Mouse (Mus musculus): ENCODE measurements around the gene Taf1. TPM values are rescaled to one million over a fixed set of nuclear protein-coding genes. Genes with fewer than 3 reads are reported as not detected.
"Not testable (repeated sequence)": the region's sequence is repeated elsewhere in the genome, so short reads cannot be mapped to it uniquely, and the experiment has no call there.

The Taf1 gene
- 18.6 and 19.7 TPM in 2 replicates for polyA plus RNA-seq (2015; fragmentation: Nextera tagmentation; extraction: Ambion mirVana)

DNA sequence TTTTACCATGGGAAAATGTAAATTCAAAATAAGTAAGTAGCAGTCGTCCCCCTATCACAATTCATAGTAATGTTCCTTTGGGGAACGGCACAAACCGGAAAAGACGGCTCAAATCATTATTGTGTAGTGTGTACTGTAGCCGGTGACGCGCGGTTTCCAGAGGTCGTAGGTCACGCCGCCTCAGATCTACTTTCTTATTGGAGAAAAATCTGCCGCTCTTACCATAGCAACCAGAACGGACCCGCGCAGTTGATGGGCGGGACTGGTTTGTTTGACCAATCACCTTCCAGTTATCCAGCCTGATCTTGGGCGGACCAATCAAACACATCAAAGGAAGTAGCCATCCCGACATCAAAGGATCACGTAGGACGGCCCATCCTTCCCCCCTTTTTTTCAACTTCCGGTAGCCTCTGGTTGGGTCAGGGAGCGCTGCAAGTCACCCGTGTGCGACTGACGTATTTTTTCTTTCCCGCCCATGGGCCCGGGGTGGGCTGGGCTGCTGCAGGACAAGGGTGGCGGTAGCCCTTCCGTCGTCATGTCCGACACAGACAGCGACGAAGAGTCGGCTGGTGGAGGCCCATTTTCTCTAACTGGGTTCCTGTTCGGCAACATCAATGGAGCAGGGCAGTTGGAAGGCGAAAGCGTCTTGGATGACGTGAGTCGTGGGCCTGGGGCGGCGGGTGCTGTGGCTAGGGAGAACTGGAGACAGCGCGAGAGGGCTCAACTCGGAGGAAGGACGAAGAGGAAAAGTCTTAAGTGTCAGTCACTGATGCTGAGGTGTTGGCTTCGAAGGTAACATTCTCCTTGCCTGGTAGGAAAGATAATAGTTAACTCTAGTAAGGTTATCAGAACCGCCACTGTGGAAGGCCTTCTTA, at the start of gene Taf1:
Gene Taf1 (plus strand): TSS at position 388 of the 875 bp plus-strand sequence.
- Histone ChIP-seq H3K9ac (replicated peaks) (peak within 1 kb of the TSS; percentile 65), H3K9me3 (no peaks in the 10 kb centered on the region), H3K4me1 (replicated peaks) (peaks cover 7% of the 10 kb centered on the region), H3K27me3 (no peaks in the 10 kb centered on the region), H3K4me3 (replicated peaks) (peak within 1 kb of the TSS; percentile 54), H3K27ac (peak within 1 kb of the TSS; percentile 84), H3K4me2 (replicated peaks) (peak within 1 kb of the TSS; percentile 66), H3K36me3 (0 out of 2 replicates have a peak, but pooled peaks cover 13% of the 10 kb centered on the region)
- WGBS, result 25% methylated on average over 47 of the region's 47 CpGs
- peak; percentile 99 for ATAC-seq

GRCm38 (mm10) chrX:101486487-101487152, 45.9 kb upstream of the Taf1 start:
- not testable (repeated sequence) for H3K4me3 ChIP-seq (replicated peaks); H3K9ac ChIP-seq (replicated peaks); H3K4me2 ChIP-seq (replicated peaks); H3K27me3 ChIP-seq; H3K4me1 ChIP-seq (replicated peaks); H3K36me3 ChIP-seq; H3K9me3 ChIP-seq; H3K27ac ChIP-seq
- 31% methylated on average over 10 of the region's 12 CpGs for WGBS
- ATAC-seq, result 0 out of 2 replicates have a peak, but pooled peaks have one; percentile 27

- no peak for ATAC-seq
- WGBS, result 17% methylated on average over 3 of the region's 3 CpGs
- Histone ChIP-seq H3K9me3 (no peaks in the 10 kb centered on the region), H3K4me3 (replicated peaks) (no peak overlapping the region), H3K27me3 (no peaks in the 10 kb centered on the region), H3K36me3 (no peaks in the 10 kb centered on the region), H3K4me1 (replicated peaks) (no peaks in the 10 kb centered on the region), H3K27ac (no peak overlapping the region), H3K4me2 (replicated peaks) (no peak overlapping the region), H3K9ac (replicated peaks) (no peak overlapping the region)
Measured at GRCm38 (mm10) chrX:101504636-101505035, 27.9 kb upstream of the Taf1 start.

DNA sequence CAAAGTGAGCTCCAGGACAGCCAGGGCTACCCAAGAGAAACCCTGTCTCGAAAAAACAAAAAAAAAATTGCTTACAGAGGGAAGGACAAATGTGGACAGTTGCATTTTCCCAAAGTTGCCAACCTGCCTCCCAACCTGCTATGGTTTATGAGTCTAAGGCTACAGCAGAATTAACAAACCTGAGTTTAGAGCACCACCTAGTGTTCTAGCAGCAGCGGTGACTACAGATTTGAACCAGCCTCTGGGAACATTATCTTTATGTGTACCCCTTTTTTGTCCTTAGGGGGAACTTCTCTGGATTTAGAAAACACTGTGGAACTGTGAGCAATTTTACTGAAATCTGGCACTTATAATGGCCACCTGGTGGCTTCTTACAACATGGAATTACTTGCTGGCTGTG, 16.8 kb upstream of the Taf1 start:
- Histone ChIP-seq H3K9me3 (no peaks in the 10 kb centered on the region), H3K9ac (replicated peaks) (no peak overlapping the region), H3K4me3 (replicated peaks) (no peak overlapping the region), H3K27ac (no peak overlapping the region), H3K4me2 (replicated peaks) (no peak overlapping the region), H3K36me3 (no peaks in the 10 kb centered on the region), H3K4me1 (replicated peaks) (no peaks in the 10 kb centered on the region), H3K27me3 (no peaks in the 10 kb centered on the region)
- WGBS, result 10% methylated on average over 2 of the region's 2 CpGs
- no peak for ATAC-seq

DNA sequence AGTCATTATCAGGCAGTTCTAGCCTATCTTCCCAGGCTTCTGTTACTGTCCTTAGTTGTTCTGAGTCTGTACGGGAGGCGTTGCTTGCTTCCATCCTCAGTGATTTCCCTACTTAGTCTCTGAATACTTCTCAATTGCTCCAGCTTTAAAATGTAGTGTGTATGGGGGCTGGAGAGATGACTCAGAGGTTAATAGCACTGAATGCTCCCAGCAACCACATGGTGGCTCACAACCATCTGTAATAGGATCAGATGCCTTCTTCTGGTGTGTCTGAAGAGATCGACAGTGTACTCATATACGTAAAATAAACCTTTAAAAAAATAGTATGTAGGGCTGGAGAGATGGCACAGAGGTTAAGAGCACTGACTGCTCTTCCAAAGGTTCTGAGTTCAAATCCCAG, 14.5 kb upstream of the Taf1 start:
- no peaks in the 10 kb centered on the region for H3K27me3 ChIP-seq
- H3K9me3 ChIP-seq, result no peaks in the 10 kb centered on the region
- no peaks in the 10 kb centered on the region for H3K4me1 ChIP-seq (replicated peaks)
- no peak overlapping the region for H3K4me3 ChIP-seq (replicated peaks)
- H3K36me3 ChIP-seq, result no peaks in the 10 kb centered on the region
- no peak overlapping the region for H3K4me2 ChIP-seq (replicated peaks)
- no peak overlapping the region for H3K9ac ChIP-seq (replicated peaks)
- WGBS, result 88% methylated on average over 4 of the region's 4 CpGs
- no peak overlapping the region for H3K27ac ChIP-seq
- ATAC-seq, result no peak

DNA sequence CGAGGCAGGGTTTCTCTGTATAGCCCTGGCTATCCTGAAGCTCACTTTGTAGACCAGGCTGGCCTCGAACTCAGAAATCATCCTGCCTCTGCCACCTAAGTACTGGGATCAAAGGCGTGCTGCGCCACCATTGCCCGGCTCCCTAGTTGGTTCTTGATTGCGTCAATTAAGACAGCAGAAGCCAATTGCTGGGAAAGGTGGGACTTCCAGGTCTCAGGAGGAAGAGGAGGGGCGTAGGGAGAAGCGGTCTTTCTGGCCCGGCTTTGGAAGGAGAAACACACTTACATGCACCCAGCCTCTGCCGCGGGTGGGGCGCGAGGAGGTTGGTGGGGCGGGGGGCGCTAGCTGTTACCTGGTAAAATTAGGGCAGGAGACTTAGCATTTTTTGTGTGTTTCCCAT, 10.5 kb upstream of the Taf1 start:
- 89% methylated on average over 15 of the region's 15 CpGs for WGBS
- no peaks in the 10 kb centered on the region for H3K27me3 ChIP-seq
- H3K4me3 ChIP-seq (replicated peaks), result no peak overlapping the region
- no peak overlapping the region for H3K4me2 ChIP-seq (replicated peaks)
- no peaks in the 10 kb centered on the region for H3K36me3 ChIP-seq
- no peak overlapping the region for H3K27ac ChIP-seq
- no peak for ATAC-seq
- H3K4me1 ChIP-seq (replicated peaks), result no peaks in the 10 kb centered on the region
- H3K9ac ChIP-seq (replicated peaks), result no peak overlapping the region
- H3K9me3 ChIP-seq, result no peaks in the 10 kb centered on the region

GRCm38 (mm10) chrX:101527356-101527755, 5.2 kb upstream of the Taf1 start:
- 51% methylated on average over 9 of the region's 9 CpGs for WGBS

GRCm38 (mm10) chrX:101585455-101585854, 52.9 kb downstream of the Taf1 start:
- no peak overlapping the region for H3K9ac ChIP-seq (replicated peaks)
- H3K4me2 ChIP-seq (replicated peaks), result no peak overlapping the region
- H3K36me3 ChIP-seq, result peaks cover 16% of the 10 kb centered on the region
- no peak overlapping the region for H3K27ac ChIP-seq
- ATAC-seq, result no peak
- no peaks in the 10 kb centered on the region for H3K4me1 ChIP-seq (replicated peaks)
- no peaks in the 10 kb centered on the region for H3K9me3 ChIP-seq
- 85% methylated on average over 1 of the region's 1 CpGs for WGBS
- H3K27me3 ChIP-seq, result no peaks in the 10 kb centered on the region
- H3K4me3 ChIP-seq (replicated peaks), result no peak overlapping the region

More at GRCm38 (mm10) chrX:101527356-101527755, 5.2 kb upstream of the Taf1 start:
- H3K4me1 ChIP-seq (replicated peaks), result no peaks in the 10 kb centered on the region
- no peak overlapping the region for H3K4me3 ChIP-seq (replicated peaks)
- no peak overlapping the region for H3K9ac ChIP-seq (replicated peaks)
- no peak overlapping the region for H3K4me2 ChIP-seq (replicated peaks)
- no peaks in the 10 kb centered on the region for H3K36me3 ChIP-seq
- H3K27ac ChIP-seq, result no peak overlapping the region
- no peaks in the 10 kb centered on the region for H3K27me3 ChIP-seq
- H3K9me3 ChIP-seq, result no peaks in the 10 kb centered on the region
- ATAC-seq, result no peak

- H3K36me3 ChIP-seq, result no peaks in the 10 kb centered on the region
- no peak for ATAC-seq
- 96% methylated on average over 3 of the region's 3 CpGs for WGBS
Measured at GRCm38 (mm10) chrX:101616183-101616582, 83.6 kb downstream of the Taf1 start.

GRCm38 (mm10) chrX:101617889-101618288, 85.4 kb downstream of the Taf1 start:
- no peaks in the 10 kb centered on the region for H3K9me3 ChIP-seq
- no peak overlapping the region for H3K4me2 ChIP-seq (replicated peaks)
- no peak overlapping the region for H3K9ac ChIP-seq (replicated peaks)
- no peaks in the 10 kb centered on the region for H3K36me3 ChIP-seq
- no peak for ATAC-seq
- no peak overlapping the region for H3K4me3 ChIP-seq (replicated peaks)
- H3K27ac ChIP-seq, result no peak overlapping the region
- no peaks in the 10 kb centered on the region for H3K4me1 ChIP-seq (replicated peaks)
- 78% methylated on average over 10 of the region's 10 CpGs for WGBS
- no peaks in the 10 kb centered on the region; the same call in 1 of the 2 replicates for H3K27me3 ChIP-seq

More at GRCm38 (mm10) chrX:101616183-101616582, 83.6 kb downstream of the Taf1 start:
- Histone ChIP-seq H3K27ac (no peak overlapping the region), H3K4me1 (replicated peaks) (no peaks in the 10 kb centered on the region), H3K4me2 (replicated peaks) (no peak overlapping the region), H3K9me3 (no peaks in the 10 kb centered on the region), H3K27me3 (no peaks in the 10 kb centered on the region; the same call in 1 of the 2 replicates), H3K9ac (replicated peaks) (no peak overlapping the region), H3K4me3 (replicated peaks) (no peak overlapping the region)

- no peak overlapping the region for H3K27ac ChIP-seq
- no peak overlapping the region for H3K4me3 ChIP-seq (replicated peaks)
- H3K4me2 ChIP-seq (replicated peaks), result no peak overlapping the region
- 71% methylated on average over 6 of the region's 6 CpGs for WGBS
- H3K9ac ChIP-seq (replicated peaks), result no peak overlapping the region
- no peaks in the 10 kb centered on the region for H3K9me3 ChIP-seq
- no peak for ATAC-seq
- no peaks in the 10 kb centered on the region for H3K4me1 ChIP-seq (replicated peaks)
- no peaks in the 10 kb centered on the region for H3K36me3 ChIP-seq
- H3K27me3 ChIP-seq, result no peaks in the 10 kb centered on the region; the same call in 1 of the 2 replicates
Measured at GRCm38 (mm10) chrX:101620317-101620716, 87.8 kb downstream of the Taf1 start.

GRCm38 (mm10) chrX:101622539-101622938, 90.0 kb downstream of the Taf1 start:
- H3K27ac ChIP-seq, result no peak overlapping the region
- no peaks in the 10 kb centered on the region for H3K36me3 ChIP-seq
- H3K4me3 ChIP-seq (replicated peaks), result no peak overlapping the region
- no peaks in the 10 kb centered on the region for H3K4me1 ChIP-seq (replicated peaks)
- 55% methylated on average over 3 of the region's 3 CpGs for WGBS
- no peak overlapping the region for H3K4me2 ChIP-seq (replicated peaks)
- H3K9me3 ChIP-seq, result no peaks in the 10 kb centered on the region
- H3K27me3 ChIP-seq, result no peaks in the 10 kb centered on the region; the same call in 1 of the 2 replicates
- ATAC-seq, result no peak
- no peak overlapping the region for H3K9ac ChIP-seq (replicated peaks)

Measured in midbrain, embryonic 13.5 days (tissue).